Mouse (Mus musculus): ENCODE data around the gene Rtl5. TPM values are rescaled to one million over a fixed set of nuclear protein-coding genes. Genes with fewer than 3 reads are reported as not detected.

The Rtl5 gene
- polyA plus RNA-seq, 1 experiment = 4.8 TPM

GRCm38 (mm10) chrX:102050552-102050951 is 20.6 kb downstream of the Rtl5 start:
- TF ChIP-seq GATA1 (IDR thresholded peaks at IDR 0.05; ENCODE audit: borderline replicate concordance, low read length) = no peak
- H3K4me3 ChIP-seq (replicated peaks) = no peak overlapping the region

GRCm38 (mm10) chrX:102042386-102042785 is 28.7 kb downstream of the Rtl5 start:
- H3K27me3 ChIP-seq (replicated peaks) = peaks cover 35% of the 10 kb centered on the region
- no peak overlapping the region for H3K4me3 ChIP-seq (replicated peaks)
- H3K4me1 ChIP-seq = peaks cover 17% of the 10 kb centered on the region
- H3K9me3 ChIP-seq = no peaks in the 10 kb centered on the region
- no peaks in the 10 kb centered on the region for H3K36me3 ChIP-seq (replicated peaks; ENCODE audit: low read length)
- TF ChIP-seq FLI1 (IDR thresholded peaks at IDR 0.05; ENCODE audit: low read length) (no peak), GATA1 (IDR thresholded peaks at IDR 0.05; ENCODE audit: borderline replicate concordance, low read length) (no peak)

More at GRCm38 (mm10) chrX:102050552-102050951, 20.6 kb downstream of the Rtl5 start:
- H3K27me3 ChIP-seq (replicated peaks) = peaks cover 42% of the 10 kb centered on the region
- peaks cover 7% of the 10 kb centered on the region; the same call in 1 of the 2 replicates for H3K4me1 ChIP-seq
- H3K9me3 ChIP-seq = no peaks in the 10 kb centered on the region
- H3K36me3 ChIP-seq (replicated peaks; ENCODE audit: low read length) = no peaks in the 10 kb centered on the region

GRCm38 (mm10) chrX:102041562-102041961 is 29.5 kb downstream of the Rtl5 start:
- Histone ChIP-seq H3K4me1 (peaks cover 25% of the 10 kb centered on the region), H3K4me3 (replicated peaks) (no peak overlapping the region), H3K36me3 (replicated peaks; ENCODE audit: low read length) (no peaks in the 10 kb centered on the region), H3K27me3 (replicated peaks) (peaks cover 43% of the 10 kb centered on the region), H3K9me3 (no peaks in the 10 kb centered on the region)
- no peak for TF ChIP-seq FLI1 (IDR thresholded peaks at IDR 0.05; ENCODE audit: low read length)
- no peak for TF ChIP-seq GATA1 (IDR thresholded peaks at IDR 0.05; ENCODE audit: borderline replicate concordance, low read length)

GRCm38 (mm10) chrX:102037506-102037905 is 33.6 kb downstream of the Rtl5 start:
- Histone ChIP-seq H3K4me3 (replicated peaks) (peak overlapping the region; percentile 62), H3K9me3 (no peaks in the 10 kb centered on the region), H3K4me1 (peaks cover 30% of the 10 kb centered on the region), H3K36me3 (replicated peaks; ENCODE audit: low read length) (no peaks in the 10 kb centered on the region), H3K27me3 (replicated peaks) (peaks cover 39% of the 10 kb centered on the region)
- TF ChIP-seq GATA1 (IDR thresholded peaks at IDR 0.05; ENCODE audit: borderline replicate concordance, low read length) (no peak), FLI1 (IDR thresholded peaks at IDR 0.05; ENCODE audit: low read length) (no peak)

- H3K4me1 ChIP-seq = peaks cover 27% of the 10 kb centered on the region
- peak overlapping the region; percentile 62 for H3K4me3 ChIP-seq (replicated peaks)
- H3K27me3 ChIP-seq (replicated peaks) = peaks cover 36% of the 10 kb centered on the region
- H3K9me3 ChIP-seq = no peaks in the 10 kb centered on the region
- H3K36me3 ChIP-seq (replicated peaks; ENCODE audit: low read length) = no peaks in the 10 kb centered on the region
- TF ChIP-seq FLI1 (IDR thresholded peaks at IDR 0.05; ENCODE audit: low read length) (no peak), GATA1 (IDR thresholded peaks at IDR 0.05; ENCODE audit: borderline replicate concordance, low read length) (no peak)
Measured at GRCm38 (mm10) chrX:102036866-102037361, 34.2 kb downstream of the Rtl5 start.

GRCm38 (mm10) chrX:102035671-102036070 is 35.4 kb downstream of the Rtl5 start:
- no peak overlapping the region for H3K4me3 ChIP-seq (replicated peaks)
- H3K27me3 ChIP-seq (replicated peaks) = peaks cover 40% of the 10 kb centered on the region
- no peaks in the 10 kb centered on the region for H3K36me3 ChIP-seq (replicated peaks; ENCODE audit: low read length)
- peaks cover 27% of the 10 kb centered on the region for H3K4me1 ChIP-seq
- TF ChIP-seq GATA1 (IDR thresholded peaks at IDR 0.05; ENCODE audit: borderline replicate concordance, low read length) (no peak), FLI1 (IDR thresholded peaks at IDR 0.05; ENCODE audit: low read length) (no peak)
- H3K9me3 ChIP-seq = no peaks in the 10 kb centered on the region

- Histone ChIP-seq H3K4me1 (peaks cover 22% of the 10 kb centered on the region), H3K9me3 (no peaks in the 10 kb centered on the region), H3K4me3 (replicated peaks) (no peak overlapping the region), H3K36me3 (replicated peaks; ENCODE audit: low read length) (no peaks in the 10 kb centered on the region), H3K27me3 (replicated peaks) (peaks cover 52% of the 10 kb centered on the region)
- TF ChIP-seq FLI1 (IDR thresholded peaks at IDR 0.05; ENCODE audit: low read length) (no peak), GATA1 (IDR thresholded peaks at IDR 0.05; ENCODE audit: borderline replicate concordance, low read length) (no peak)
Measured at GRCm38 (mm10) chrX:102033566-102033965, 37.5 kb downstream of the Rtl5 start.

GRCm38 (mm10) chrX:102032431-102032830 is 38.7 kb downstream of the Rtl5 start:
- no peak for TF ChIP-seq FLI1 (IDR thresholded peaks at IDR 0.05; ENCODE audit: low read length)
- H3K36me3 ChIP-seq (replicated peaks; ENCODE audit: low read length) = no peaks in the 10 kb centered on the region
- H3K4me3 ChIP-seq (replicated peaks) = no peak overlapping the region
- peaks cover 20% of the 10 kb centered on the region for H3K4me1 ChIP-seq
- H3K9me3 ChIP-seq = no peaks in the 10 kb centered on the region
- peaks cover 52% of the 10 kb centered on the region for H3K27me3 ChIP-seq (replicated peaks)

GRCm38 (mm10) chrX:102031851-102032250 is 39.3 kb downstream of the Rtl5 start:
- H3K9me3 ChIP-seq = no peaks in the 10 kb centered on the region
- TF ChIP-seq GATA1 (IDR thresholded peaks at IDR 0.05; ENCODE audit: borderline replicate concordance, low read length) = no peak
- no peak for TF ChIP-seq FLI1 (IDR thresholded peaks at IDR 0.05; ENCODE audit: low read length)
- no peaks in the 10 kb centered on the region for H3K36me3 ChIP-seq (replicated peaks; ENCODE audit: low read length)
- no peak overlapping the region for H3K4me3 ChIP-seq (replicated peaks)
- H3K4me1 ChIP-seq = peaks cover 14% of the 10 kb centered on the region
- H3K27me3 ChIP-seq (replicated peaks) = peaks cover 47% of the 10 kb centered on the region

GRCm38 (mm10) chrX:102024976-102025375 is 46.1 kb downstream of the Rtl5 start:
- no peaks in the 10 kb centered on the region for H3K36me3 ChIP-seq (replicated peaks; ENCODE audit: low read length)
- H3K4me3 ChIP-seq (replicated peaks) = no peak overlapping the region
- H3K4me1 ChIP-seq = no peaks in the 10 kb centered on the region
- peaks cover 37% of the 10 kb centered on the region for H3K27me3 ChIP-seq (replicated peaks)
- no peaks in the 10 kb centered on the region for H3K9me3 ChIP-seq
- no peak for TF ChIP-seq GATA1 (IDR thresholded peaks at IDR 0.05; ENCODE audit: borderline replicate concordance, low read length)
